Mouse (Mus musculus): ENCODE data around the gene Lpar6. TPM values are rescaled to one million over a fixed set of nuclear protein-coding genes. Genes with fewer than 3 reads are reported as not detected.

Lpar6 gene
- 3.6 and 4.1 TPM in 2 replicates for polyA plus RNA-seq (2015; fragmentation: Nextera tagmentation; extraction: Ambion mirVana)

DNA sequence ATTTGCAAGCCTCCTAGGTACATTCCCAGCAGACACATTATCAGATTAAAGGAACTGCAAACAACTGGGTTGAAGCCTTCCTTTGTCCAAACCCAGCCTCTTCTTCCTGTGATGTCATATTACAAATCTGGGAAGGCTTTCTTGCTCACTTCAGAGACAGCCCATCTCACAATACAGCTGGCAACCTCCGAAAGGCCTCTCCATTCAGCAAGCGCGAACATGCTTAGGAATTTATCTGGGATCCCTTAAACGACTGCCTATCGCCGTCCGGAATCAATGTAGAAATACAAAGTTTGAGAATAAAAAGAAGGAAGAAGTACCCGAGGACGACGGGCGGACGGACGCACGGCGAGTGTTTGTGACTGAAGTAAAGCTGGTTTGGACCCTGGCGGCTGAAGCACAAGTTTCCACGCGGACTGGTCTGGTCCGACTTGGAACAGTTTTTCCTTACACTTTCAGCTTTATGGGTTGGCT, at the start of gene Lpar6:
Gene Lpar6, plus strand, starts transcription at position 48 of the 474 bp plus-strand sequence.
- H3K9me3 ChIP-seq = no peaks in the 10 kb centered on the region
- peak within 1 kb of the TSS; percentile 51 for H3K4me2 ChIP-seq
- H3K27ac ChIP-seq = peak within 1 kb of the TSS; percentile 74
- peak within 1 kb of the TSS; percentile 40 for H3K4me3 ChIP-seq
- H3K9ac ChIP-seq = peak within 1 kb of the TSS; percentile 40
- H3K4me1 ChIP-seq = peaks cover 19% of the 10 kb centered on the region; the same call in 1 of the 2 replicates
- H3K27me3 ChIP-seq (replicated peaks) = no peaks in the 10 kb centered on the region
- ATAC-seq (replicated peaks) = peak; percentile 88
- H3K36me3 ChIP-seq (replicated peaks) = no peaks in the 10 kb centered on the region
- under 1% methylated on average over 19 of the region's 19 CpGs for WGBS

- H3K4me3 ChIP-seq = no peak overlapping the region
- no peak for ATAC-seq (replicated peaks)
- H3K9ac ChIP-seq = no peak overlapping the region
- no peak overlapping the region for H3K27ac ChIP-seq
- H3K4me1 ChIP-seq = no peaks in the 10 kb centered on the region
- WGBS = 67% methylated on average over 5 of the region's 5 CpGs
- H3K9me3 ChIP-seq = no peaks in the 10 kb centered on the region
- peaks cover 13% of the 10 kb centered on the region for H3K36me3 ChIP-seq (replicated peaks)
- H3K27me3 ChIP-seq (replicated peaks) = no peaks in the 10 kb centered on the region
- H3K4me2 ChIP-seq = no peak overlapping the region
Observed at GRCm38 (mm10) chr14:73199058-73199457, 38.6 kb upstream of the Lpar6 start.

- Histone ChIP-seq H3K9ac (no peak overlapping the region), H3K4me2 (no peak overlapping the region), H3K9me3 (no peaks in the 10 kb centered on the region), H3K4me3 (no peak overlapping the region), H3K36me3 (replicated peaks) (peaks cover 8% of the 10 kb centered on the region), H3K27ac (no peak overlapping the region), H3K27me3 (replicated peaks) (no peaks in the 10 kb centered on the region), H3K4me1 (no peaks in the 10 kb centered on the region)
- no peak for ATAC-seq (replicated peaks)
- 86% methylated on average over 3 of the region's 3 CpGs for WGBS
Observed at GRCm38 (mm10) chr14:73201447-73201846, 36.2 kb upstream of the Lpar6 start.

DNA sequence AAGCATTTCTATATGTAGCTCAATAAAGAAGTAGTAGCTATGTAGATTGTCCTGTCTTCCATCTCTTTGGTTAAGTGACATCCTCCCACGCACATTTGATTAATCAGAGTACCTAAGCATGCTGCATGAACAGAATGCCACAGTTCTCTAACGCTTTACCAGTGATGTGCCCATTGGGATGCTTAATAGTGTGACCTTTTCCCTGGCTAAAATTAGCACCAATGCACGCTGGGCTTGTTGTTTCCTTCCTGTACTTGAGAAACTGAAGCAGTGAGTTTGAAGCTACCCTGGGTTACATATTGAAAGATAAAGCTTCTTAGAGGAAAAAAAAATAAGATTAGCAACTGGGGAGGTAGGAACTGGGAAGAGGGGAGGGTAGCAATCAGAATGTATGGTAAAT, 33.7 kb upstream of the Lpar6 start:
- no peak overlapping the region for H3K9ac ChIP-seq
- H3K4me1 ChIP-seq = no peaks in the 10 kb centered on the region
- WGBS = 83% methylated on average over 3 of the region's 3 CpGs
- H3K27ac ChIP-seq = no peak overlapping the region
- no peaks in the 10 kb centered on the region for H3K9me3 ChIP-seq
- no peaks in the 10 kb centered on the region for H3K27me3 ChIP-seq (replicated peaks)
- H3K4me2 ChIP-seq = no peak overlapping the region
- no peak for ATAC-seq (replicated peaks)
- no peak overlapping the region for H3K4me3 ChIP-seq
- no peaks in the 10 kb centered on the region for H3K36me3 ChIP-seq (replicated peaks)

DNA sequence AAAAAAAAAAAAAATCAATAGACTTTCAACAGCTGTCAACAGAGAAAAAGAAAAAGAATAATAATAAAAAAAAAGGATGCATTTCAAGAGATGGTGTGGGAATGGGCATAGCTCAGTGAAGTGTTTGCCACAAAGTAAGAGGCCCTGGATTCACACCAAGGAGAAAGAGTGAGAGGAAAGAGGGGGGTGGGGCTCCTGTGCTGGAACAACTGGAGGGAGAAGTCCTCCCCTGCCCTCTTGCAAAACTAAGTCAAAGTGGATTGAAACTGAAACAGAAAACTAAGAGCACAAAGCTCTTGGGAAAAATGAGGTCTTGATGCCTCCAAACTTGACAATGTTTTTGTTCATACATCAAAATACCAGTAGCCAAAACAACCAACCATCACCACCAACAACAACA, 28.4 kb upstream of the Lpar6 start:
- Histone ChIP-seq H3K27me3 (replicated peaks) (no peaks in the 10 kb centered on the region), H3K4me2 (no peak overlapping the region), H3K36me3 (replicated peaks) (0 out of 2 replicates have a peak, but pooled peaks cover 11% of the 10 kb centered on the region), H3K27ac (no peak overlapping the region), H3K4me1 (no peaks in the 10 kb centered on the region), H3K4me3 (no peak overlapping the region), H3K9me3 (no peaks in the 10 kb centered on the region), H3K9ac (no peak overlapping the region)
- ATAC-seq (replicated peaks) = no peak

GRCm38 (mm10) chr14:73210196-73210595, 27.5 kb upstream of the Lpar6 start:
- H3K27ac ChIP-seq = no peak overlapping the region

DNA sequence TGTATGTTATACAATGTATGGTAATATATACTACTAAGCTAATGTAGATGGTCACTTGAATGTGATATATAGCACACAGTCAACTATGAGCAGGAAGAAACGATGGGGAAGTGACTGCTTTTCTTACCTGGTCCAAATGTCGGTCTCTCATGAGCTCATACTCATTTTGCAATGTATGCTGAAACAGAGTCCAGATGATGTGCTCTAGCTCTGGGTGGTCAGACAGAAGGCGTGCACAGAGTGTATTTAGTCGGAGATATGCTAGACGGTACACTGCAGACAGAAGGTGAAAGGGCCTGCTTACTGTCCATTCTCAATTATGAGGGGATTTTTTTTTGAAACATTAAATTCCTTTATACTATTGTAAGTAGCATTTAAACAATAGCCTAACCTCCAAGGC, 26.2 kb upstream of the Lpar6 start:
- Histone ChIP-seq H3K27me3 (replicated peaks) (no peaks in the 10 kb centered on the region), H3K9ac (no peak overlapping the region), H3K36me3 (replicated peaks) (0 out of 2 replicates have a peak, but pooled peaks cover 22% of the 10 kb centered on the region), H3K9me3 (no peaks in the 10 kb centered on the region), H3K4me3 (no peak overlapping the region), H3K4me2 (no peak overlapping the region), H3K27ac (no peak overlapping the region), H3K4me1 (no peaks in the 10 kb centered on the region)
- ATAC-seq (replicated peaks) = no peak
- 94% methylated on average over 5 of the region's 5 CpGs for WGBS

More at GRCm38 (mm10) chr14:73210196-73210595, 27.5 kb upstream of the Lpar6 start:
- WGBS = 95% methylated on average over 8 of the region's 8 CpGs
- Histone ChIP-seq H3K4me2 (no peak overlapping the region), H3K4me1 (no peaks in the 10 kb centered on the region), H3K9ac (no peak overlapping the region), H3K36me3 (replicated peaks) (0 out of 2 replicates have a peak, but pooled peaks cover 17% of the 10 kb centered on the region), H3K4me3 (no peak overlapping the region), H3K9me3 (no peaks in the 10 kb centered on the region), H3K27me3 (replicated peaks) (no peaks in the 10 kb centered on the region)
- ATAC-seq (replicated peaks) = no peak

DNA sequence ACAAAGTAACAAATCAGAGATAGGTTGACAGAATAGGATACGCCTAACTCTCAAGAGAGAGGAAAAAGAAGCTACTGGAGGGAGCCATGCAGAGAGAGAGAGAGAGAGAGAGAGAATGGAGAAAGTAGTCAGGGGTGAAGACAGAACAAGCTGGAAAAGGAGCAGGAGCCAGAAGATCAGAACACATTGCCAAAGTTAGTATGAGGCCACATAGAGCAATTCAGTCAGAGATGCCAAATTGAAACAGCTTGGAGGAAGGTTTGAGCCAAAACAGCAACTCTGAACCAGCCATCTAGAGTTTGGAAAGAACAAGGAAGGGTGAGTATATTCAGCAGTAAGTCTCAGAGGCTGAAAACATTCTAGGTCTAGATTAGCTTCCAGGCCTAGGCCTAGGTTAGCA, 20.6 kb upstream of the Lpar6 start:
- no peaks in the 10 kb centered on the region for H3K9me3 ChIP-seq
- no peak overlapping the region for H3K9ac ChIP-seq
- no peak overlapping the region for H3K4me3 ChIP-seq
- H3K36me3 ChIP-seq (replicated peaks) = 0 out of 2 replicates have a peak, but pooled peaks cover 14% of the 10 kb centered on the region
- H3K4me1 ChIP-seq = no peaks in the 10 kb centered on the region
- no peaks in the 10 kb centered on the region for H3K27me3 ChIP-seq (replicated peaks)
- WGBS = 97% methylated on average over 1 of the region's 1 CpGs
- H3K4me2 ChIP-seq = no peak overlapping the region
- no peak for ATAC-seq (replicated peaks)
- H3K27ac ChIP-seq = no peak overlapping the region

DNA sequence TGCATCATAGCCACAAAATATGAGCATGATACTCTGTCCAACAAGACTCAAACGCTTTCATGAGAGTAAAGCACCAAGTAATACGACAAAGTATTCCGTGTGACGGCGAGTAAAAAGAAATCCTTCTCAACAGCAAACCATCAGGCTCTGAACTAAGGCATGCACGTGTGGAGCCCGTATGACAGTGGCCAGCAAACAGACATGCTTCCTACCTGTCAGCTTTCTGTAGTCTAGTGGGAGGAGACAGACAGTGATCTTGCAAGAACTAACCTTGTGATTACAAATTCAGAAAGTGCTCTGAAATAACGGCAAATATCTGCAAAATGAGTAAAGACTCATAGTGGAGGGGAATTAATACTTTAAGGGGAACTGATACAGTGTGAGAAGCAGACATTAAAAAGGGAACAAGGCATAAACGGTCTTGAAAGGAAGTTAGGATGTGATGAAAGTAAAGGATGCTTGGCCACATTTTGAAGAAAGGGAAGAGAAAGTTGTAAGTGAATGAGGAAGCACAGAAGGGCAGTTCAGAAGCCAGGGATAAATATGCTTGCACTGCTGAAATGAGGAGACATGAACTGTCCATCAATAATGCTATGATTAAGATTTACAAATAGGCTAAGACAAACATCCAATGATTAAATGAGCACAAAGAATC, 15.3 kb upstream of the Lpar6 start:
- H3K27me3 ChIP-seq (replicated peaks) = no peaks in the 10 kb centered on the region
- no peaks in the 10 kb centered on the region for H3K36me3 ChIP-seq (replicated peaks)
- H3K4me3 ChIP-seq = no peak overlapping the region
- no peak overlapping the region for H3K4me2 ChIP-seq
- WGBS = 90% methylated on average over 9 of the region's 9 CpGs
- H3K27ac ChIP-seq = no peak overlapping the region
- no peak for ATAC-seq (replicated peaks)
- H3K9me3 ChIP-seq = no peaks in the 10 kb centered on the region
- H3K4me1 ChIP-seq = peaks cover 9% of the 10 kb centered on the region; the same call in 1 of the 2 replicates
- no peak overlapping the region for H3K9ac ChIP-seq

GRCm38 (mm10) chr14:73226346-73226745, 11.3 kb upstream of the Lpar6 start:
- Histone ChIP-seq H3K4me2 (no peak overlapping the region), H3K9me3 (no peaks in the 10 kb centered on the region), H3K36me3 (replicated peaks) (no peaks in the 10 kb centered on the region), H3K27me3 (replicated peaks) (no peaks in the 10 kb centered on the region), H3K27ac (no peak overlapping the region; the same call in 1 of the 2 replicates), H3K4me3 (no peak overlapping the region), H3K4me1 (peaks cover 11% of the 10 kb centered on the region; the same call in 1 of the 2 replicates), H3K9ac (no peak overlapping the region)
- no peak for ATAC-seq (replicated peaks)
- 53% methylated on average over 3 of the region's 3 CpGs for WGBS

- H3K36me3 ChIP-seq (replicated peaks) = no peaks in the 10 kb centered on the region
- no peak overlapping the region for H3K9ac ChIP-seq
- no peak overlapping the region for H3K4me3 ChIP-seq
- peaks cover 16% of the 10 kb centered on the region; the same call in 1 of the 2 replicates for H3K4me1 ChIP-seq
- WGBS = 36% methylated on average over 1 of the region's 1 CpGs
- H3K4me2 ChIP-seq = no peak overlapping the region
- H3K27ac ChIP-seq = no peak overlapping the region
- no peaks in the 10 kb centered on the region for H3K27me3 ChIP-seq (replicated peaks)
- H3K9me3 ChIP-seq = no peaks in the 10 kb centered on the region
- ATAC-seq (replicated peaks) = no peak
Observed at GRCm38 (mm10) chr14:73226849-73227248, 10.8 kb upstream of the Lpar6 start.

DNA sequence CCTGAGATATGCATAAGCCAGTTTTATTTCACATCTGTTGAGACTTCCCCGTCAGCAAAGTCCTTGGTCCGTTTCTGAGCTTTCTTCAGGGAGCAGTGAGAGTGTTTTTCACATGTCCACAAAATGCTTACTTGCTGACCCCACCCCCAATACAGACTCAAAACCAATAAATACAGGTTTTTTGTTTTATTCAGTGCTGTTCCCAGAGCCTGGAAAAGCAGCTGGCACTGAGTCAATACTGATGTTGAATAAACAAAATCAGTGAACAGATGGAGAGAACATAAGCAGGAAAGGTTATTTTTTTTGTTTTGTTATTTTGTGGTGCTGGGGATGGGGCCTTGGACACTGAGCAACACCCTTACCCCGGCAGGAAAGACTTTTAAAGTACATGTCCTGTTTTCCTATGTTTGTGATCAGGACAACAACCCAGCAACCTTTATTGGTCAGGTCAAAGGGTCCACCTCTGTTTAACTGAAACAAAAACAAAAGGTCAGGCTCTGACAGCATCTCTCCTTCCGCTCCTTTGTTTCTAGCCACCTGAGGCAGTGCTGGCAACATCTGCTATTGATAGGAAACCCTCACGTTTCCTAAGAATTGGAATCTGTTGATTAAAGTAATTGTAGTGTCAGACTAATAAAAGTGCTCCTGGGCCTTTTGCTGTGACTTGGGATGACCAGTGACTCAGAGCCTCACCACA, 6.3 kb upstream of the Lpar6 start:
- ATAC-seq (replicated peaks) = no peak
- no peaks in the 10 kb centered on the region for H3K9me3 ChIP-seq
- H3K36me3 ChIP-seq (replicated peaks) = no peaks in the 10 kb centered on the region
- no peaks in the 10 kb centered on the region for H3K27me3 ChIP-seq (replicated peaks)
- peaks cover 18% of the 10 kb centered on the region; the same call in 1 of the 2 replicates for H3K4me1 ChIP-seq
- no peak overlapping the region for H3K4me3 ChIP-seq
- no peak overlapping the region for H3K4me2 ChIP-seq
- WGBS = 20% methylated on average over 5 of the region's 5 CpGs
- H3K27ac ChIP-seq = no peak overlapping the region; the same call in 1 of the 2 replicates
- H3K9ac ChIP-seq = no peak overlapping the region

Data from midbrain, embryonic 15.5 days (tissue).